Mouse (Mus musculus) MEL (cell line): ENCODE data around the gene Epb41l5. TPM values are rescaled to one million over a fixed set of nuclear protein-coding genes. Genes with fewer than 3 reads are reported as not detected.

Source experiments
- DNase-seq: peaks from one replicate; pipeline ENCODE4 v3.0.0; 2011; ENCODE audit warnings: low read depth, low spot score
- H3K27ac ChIP-seq: 2 replicates; pipeline ENCODE4 v1.5.1; 2012; ENCODE audit warnings: low read depth, mild to moderate bottlenecking, control low read depth, low read length, moderate library complexity; ENCODE audit not compliant: control insufficient read depth
- H3K27me3 ChIP-seq, 2 experiments: fragments of 150-350 bp in 1 of 2; sonication (generic) in 1 of 2; 2 replicates each; pipeline ENCODE4 v1.6.1; 2012; ENCODE audit warnings: low read length in 2 of 2, mild to moderate bottlenecking in 2 of 2, improper control_type of control experiment in 1 of 2, moderate library complexity in 1 of 2; ENCODE audit not compliant: insufficient read depth in 2 of 2, control insufficient read depth in 1 of 2
- H3K36me3 ChIP-seq, 2 experiments: 2 replicates each; pipeline ENCODE4 v1.6.1; 2012 to 2014; ENCODE audit warnings: low read length in 2 of 2, improper control_type of control experiment in 1 of 2, inconsistent platforms in 1 of 2, mild to moderate bottlenecking in 1 of 2; ENCODE audit not compliant: insufficient read depth in 2 of 2, control insufficient read depth in 1 of 2
- H3K4me1 ChIP-seq, 2 experiments: fragments of 150-350 bp in 1 of 2; sonication (generic) in 1 of 2; 2 replicates each; pipeline ENCODE4 v1.6.1; 2012; ENCODE audit warnings: low read length in 2 of 2, improper control_type of control experiment in 1 of 2, mild to moderate bottlenecking in 1 of 2; ENCODE audit not compliant: insufficient read depth in 2 of 2, control insufficient read depth in 1 of 2
- H3K4me3 ChIP-seq, 2 experiments: fragments of 150-350 bp in 1 of 2; sonication (generic) in 1 of 2; 2 replicates each; pipeline ENCODE4 v1.5.1; 2012; ENCODE audit warnings: low read depth in 2 of 2, low read length in 2 of 2, mild to moderate bottlenecking in 2 of 2, moderate library complexity in 2 of 2, control low read depth in 1 of 2, improper control_type of control experiment in 1 of 2; ENCODE audit not compliant: control insufficient read depth in 1 of 2, insufficient read depth in 1 of 2
- H3K79me2 ChIP-seq: 2 replicates; pipeline ENCODE4 v1.6.1; 2012; ENCODE audit warnings: mild to moderate bottlenecking, low read length, moderate library complexity; ENCODE audit not compliant: control insufficient read depth, poor library complexity, insufficient read depth
- H3K9ac ChIP-seq: 2 replicates; pipeline ENCODE4 v1.6.1; 2012; ENCODE audit warnings: low read depth, mild to moderate bottlenecking, control low read depth, low read length, moderate library complexity; ENCODE audit not compliant: control insufficient read depth, poor library complexity, severe bottlenecking
- H3K9me3 ChIP-seq: fragments of 150-350 bp; sonication (generic); replicated peaks from 2 replicates; pipeline ENCODE4 v1.6.1; 2012; ENCODE audit warnings: mild to moderate bottlenecking, low read length, improper control_type of control experiment, moderate library complexity; ENCODE audit not compliant: insufficient read depth
- CHD2 ChIP-seq: IDR thresholded peaks from 2 replicates; pipeline ENCODE4 v1.6.1; 2011; ENCODE audit warnings: low read length, improper control_type of control experiment
- CTCF ChIP-seq, 3 experiments: IDR thresholded peaks in 2 of 3; conservative IDR thresholded peaks in 1 of 3; 2 replicates each; pipeline ENCODE4 v1.5.1; 2011 to 2012; ENCODE audit warnings: low read length in 3 of 3, low read depth in 2 of 3, mild to moderate bottlenecking in 2 of 3, improper control_type of control experiment in 1 of 3, inconsistent platforms in 1 of 3, mixed read lengths in 1 of 3, moderate library complexity in 1 of 3; ENCODE audit not compliant: control insufficient read depth in 1 of 3, insufficient read depth in 1 of 3, poor library complexity in 1 of 3, severe bottlenecking in 1 of 3
- E2F4 ChIP-seq: IDR thresholded peaks from 2 replicates; pipeline ENCODE4 v1.6.1; 2011; ENCODE audit warnings: low read depth, low read length, improper control_type of control experiment, borderline replicate concordance
- ETS1 ChIP-seq: IDR thresholded peaks from 2 replicates; pipeline ENCODE4 v1.6.1; 2012; ENCODE audit warnings: low read depth, mild to moderate bottlenecking, inconsistent platforms, low read length, improper control_type of control experiment, moderate library complexity
- GABPA ChIP-seq: IDR thresholded peaks from 2 replicates; pipeline ENCODE4 v1.6.1; 2012; ENCODE audit warnings: low read depth, mild to moderate bottlenecking, inconsistent platforms, low read length, improper control_type of control experiment, moderate library complexity
- GATA1 ChIP-seq: IDR thresholded peaks from 2 replicates; pipeline ENCODE4 v1.6.1; 2011; ENCODE audit warnings: low read depth, low read length, improper control_type of control experiment
- HCFC1 ChIP-seq: IDR thresholded peaks from 2 replicates; pipeline ENCODE4 v1.6.1; 2012; ENCODE audit warnings: low read depth, mild to moderate bottlenecking, inconsistent platforms, low read length, improper control_type of control experiment, moderate library complexity
- JUND ChIP-seq: IDR thresholded peaks from 2 replicates; pipeline ENCODE4 v1.6.1; 2011; ENCODE audit warnings: low read depth, mild to moderate bottlenecking, improper control_type of control experiment, low read length
- MAFK ChIP-seq: IDR thresholded peaks from 2 replicates; pipeline ENCODE4 v1.6.1; 2011; ENCODE audit warnings: low read depth, mild to moderate bottlenecking, low read length, improper control_type of control experiment, borderline replicate concordance
- MAX ChIP-seq: IDR thresholded peaks from 2 replicates; pipeline ENCODE4 v1.6.1; 2011; ENCODE audit warnings: low read length, improper control_type of control experiment
- MYC ChIP-seq: IDR thresholded peaks from 2 replicates; pipeline ENCODE4 v1.6.1; 2011; ENCODE audit warnings: low read depth, mild to moderate bottlenecking, low read length, improper control_type of control experiment, moderate library complexity
- NRF1 ChIP-seq: IDR thresholded peaks from 2 replicates; pipeline ENCODE4 v1.6.1; 2014; ENCODE audit warnings: low read depth, mild to moderate bottlenecking, inconsistent platforms, low read length, improper control_type of control experiment, moderate library complexity; ENCODE audit not compliant: poor library complexity, insufficient read depth, severe bottlenecking
- POLR2A ChIP-seq, 2 experiments: IDR thresholded peaks; 2 replicates each; pipeline ENCODE4 v1.6.1; 2011 to 2012; ENCODE audit warnings: low read length in 2 of 2, mild to moderate bottlenecking in 2 of 2, control low read depth in 1 of 2, improper control_type of control experiment in 1 of 2, low read depth in 1 of 2, moderate library complexity in 1 of 2; ENCODE audit not compliant: control insufficient read depth in 1 of 2, insufficient read depth in 1 of 2, poor library complexity in 1 of 2
- RAD21 ChIP-seq: IDR thresholded peaks from 2 replicates; pipeline ENCODE4 v1.6.1; 2011; ENCODE audit warnings: mild to moderate bottlenecking, low read depth, low read length, improper control_type of control experiment
- SMC3 ChIP-seq: IDR thresholded peaks from 2 replicates; pipeline ENCODE4 v1.6.1; 2011; ENCODE audit warnings: low read depth, low read length, improper control_type of control experiment
- TAL1 ChIP-seq: IDR thresholded peaks from 2 replicates; pipeline ENCODE4 v1.6.1; 2012; ENCODE audit warnings: mild to moderate bottlenecking, inconsistent platforms, low read length, moderate library complexity, mixed read lengths
- USF1 ChIP-seq: IDR thresholded peaks from 2 replicates; pipeline ENCODE4 v1.6.1; 2014; ENCODE audit warnings: low read depth, mild to moderate bottlenecking, inconsistent platforms, low read length, improper control_type of control experiment, moderate library complexity
- USF2 ChIP-seq, 2 experiments: IDR thresholded peaks; 2 replicates each; pipeline ENCODE4 v1.6.1; 2011 to 2012; ENCODE audit warnings: improper control_type of control experiment in 2 of 2, low read length in 2 of 2, borderline replicate concordance in 1 of 2, inconsistent platforms in 1 of 2, low read depth in 1 of 2, mild to moderate bottlenecking in 1 of 2; ENCODE audit not compliant: insufficient read depth in 1 of 2
- ZC3H11A ChIP-seq: IDR thresholded peaks from 2 replicates; pipeline ENCODE4 v1.6.1; 2012; ENCODE audit warnings: low read depth, mild to moderate bottlenecking, inconsistent platforms, low read length, improper control_type of control experiment
- ZNF384 ChIP-seq: IDR thresholded peaks from 2 replicates; pipeline ENCODE4 v1.6.1; 2012; ENCODE audit warnings: low read depth, mild to moderate bottlenecking, inconsistent platforms, low read length, improper control_type of control experiment
- polyA plus RNA-seq, 2 experiments: library from polyadenylated mRNA; stranded (reverse) in 1 of 2; unstranded in 1 of 2; fragments of >175 nt in 1 of 2; fragments of >200 nt in 1 of 2; gene quantifications; 2 replicates each; pipeline versions ENCODE4 v1.2.1 to v1.2.4; 2012; ENCODE audit warnings: low replicate concordance in 2 of 2, low read depth in 1 of 2; ENCODE audit not compliant: insufficient read length in 2 of 2, insufficient read depth in 1 of 2, missing spikeins in 1 of 2
- total RNA-seq: library from RNA; depleted of rRNA; stranded (reverse); fragments of 300-350 nt; gene quantifications from 2 replicates; pipeline ENCODE4 v1.2.3, GENCODE M21; 2012

Gene Epb41l5
- total and polyA plus RNA-seq, 3 experiments = 7.0 to 8.8 TPM; not detected in 1

GRCm38 (mm10) chr1:119642367-119642766 is 6.4 kb downstream of the Epb41l5 start:
- Histone ChIP-seq H3K9ac (no peak overlapping the region), H3K9me3 (no peaks in the 10 kb centered on the region), H3K27me3 (no peaks in the 10 kb centered on the region), H3K27ac (no peak overlapping the region), H3K4me3 (no peak overlapping the region), H3K4me1 (no peaks in the 10 kb centered on the region; a peak in 1 of 4 replicates), H3K36me3 (peaks cover 0 to 2% of the 10 kb centered on the region in 2 experiments; a peak in 2 of 4 replicates), H3K79me2 (no peaks in the 10 kb centered on the region)
- TF ChIP-seq SMC3 (no peak), HCFC1 (no peak), ZNF384 (no peak), MAFK (no peak), CTCF (IDR thresholded peaks at IDR 0.05 in 2 of 3, conservative IDR thresholded peaks at IDR 0.05 in 1 of 3; ENCODE audit: control insufficient read depth in 1 of 3, insufficient read depth in 1 of 3, low read depth in 2 of 3, low read length in 3 of 3, poor library complexity in 1 of 3, severe bottlenecking in 1 of 3) (no peak), USF2 (IDR thresholded peaks at IDR 0.05; ENCODE audit: borderline replicate concordance in 1 of 2, insufficient read depth in 1 of 2, low read depth in 1 of 2, low read length in 2 of 2) (no peak), E2F4 (no peak), GATA1 (no peak), POLR2A (IDR thresholded peaks at IDR 0.05; ENCODE audit: control insufficient read depth in 1 of 2, insufficient read depth in 1 of 2, low read depth in 1 of 2, low read length in 2 of 2, poor library complexity in 1 of 2) (no peak), TAL1 (no peak), CHD2 (no peak), NRF1 (no peak)
- no peak for DNase-seq

- Histone ChIP-seq H3K36me3 (no peaks in the 10 kb centered on the region), H3K4me1 (no peaks in the 10 kb centered on the region), H3K27ac (no peak overlapping the region), H3K9ac (no peak overlapping the region), H3K9me3 (no peaks in the 10 kb centered on the region), H3K79me2 (no peaks in the 10 kb centered on the region), H3K4me3 (no peak overlapping the region), H3K27me3 (no peaks in the 10 kb centered on the region)
- TF ChIP-seq MAX = no peak
- no peak for TF ChIP-seq CTCF (IDR thresholded peaks at IDR 0.05 in 2 of 3, conservative IDR thresholded peaks at IDR 0.05 in 1 of 3; ENCODE audit: control insufficient read depth in 1 of 3, insufficient read depth in 1 of 3, low read depth in 2 of 3, low read length in 3 of 3, poor library complexity in 1 of 3, severe bottlenecking in 1 of 3)
- TF ChIP-seq JUND = no peak
- TF ChIP-seq RAD21 = no peak
- TF ChIP-seq MYC = no peak
- no peak for TF ChIP-seq USF1
- no peak for TF ChIP-seq CHD2
- TF ChIP-seq USF2 (IDR thresholded peaks at IDR 0.05; ENCODE audit: borderline replicate concordance in 1 of 2, insufficient read depth in 1 of 2, low read depth in 1 of 2, low read length in 2 of 2) = no peak
- TF ChIP-seq GABPA = no peak
- no peak for TF ChIP-seq ZC3H11A
- no peak for TF ChIP-seq ETS1
- no peak for DNase-seq
Observed at GRCm38 (mm10) chr1:119641090-119641812, 7.5 kb downstream of the Epb41l5 start.
